Mouse (Mus musculus): ENCODE data around the gene Ugt1a6a.

The Ugt1a6a gene

DNA sequence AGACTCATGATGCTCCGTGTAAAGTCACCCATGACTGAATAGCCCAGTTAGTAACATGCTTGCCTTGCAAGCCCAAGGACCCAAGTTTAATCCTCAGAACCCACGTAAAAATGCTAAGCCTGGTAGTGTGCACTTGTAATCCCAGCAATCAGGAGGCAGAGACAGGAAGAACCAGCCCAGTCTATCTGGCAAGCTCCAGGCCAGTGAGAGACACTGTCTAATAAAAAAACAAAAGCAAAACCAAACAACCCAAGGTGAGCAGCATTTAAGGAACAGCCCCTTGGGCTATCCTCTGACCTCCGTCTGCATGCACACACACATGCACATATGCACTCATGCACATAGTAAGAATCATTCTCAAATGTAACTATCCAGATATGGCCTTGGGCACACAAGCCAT lies 95.0 kb downstream of the Ugt1a6a start:
- no peak for DNase-seq (ENCODE audit: low read depth)

DNA sequence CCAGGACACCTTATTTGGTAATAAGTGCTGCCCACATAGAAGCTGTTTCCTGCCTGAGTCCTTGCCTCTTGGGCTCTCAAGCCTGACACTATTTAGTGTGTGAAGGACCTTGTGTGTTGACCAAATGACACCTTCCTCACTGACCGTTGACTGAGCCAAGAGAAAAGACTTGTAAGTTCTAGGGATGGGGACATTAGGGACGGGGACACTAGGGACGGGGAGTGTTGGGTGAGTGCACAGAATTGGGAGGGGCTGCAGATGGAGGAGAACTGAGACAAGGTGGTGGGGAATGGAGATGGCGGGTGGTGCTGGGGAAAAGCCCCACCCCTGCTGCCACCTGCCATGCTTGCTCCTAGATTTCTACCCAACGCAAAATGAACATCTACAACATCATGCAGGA lies 95.4 kb downstream of the Ugt1a6a start:
- no peak for DNase-seq (ENCODE audit: low read depth)

DNA sequence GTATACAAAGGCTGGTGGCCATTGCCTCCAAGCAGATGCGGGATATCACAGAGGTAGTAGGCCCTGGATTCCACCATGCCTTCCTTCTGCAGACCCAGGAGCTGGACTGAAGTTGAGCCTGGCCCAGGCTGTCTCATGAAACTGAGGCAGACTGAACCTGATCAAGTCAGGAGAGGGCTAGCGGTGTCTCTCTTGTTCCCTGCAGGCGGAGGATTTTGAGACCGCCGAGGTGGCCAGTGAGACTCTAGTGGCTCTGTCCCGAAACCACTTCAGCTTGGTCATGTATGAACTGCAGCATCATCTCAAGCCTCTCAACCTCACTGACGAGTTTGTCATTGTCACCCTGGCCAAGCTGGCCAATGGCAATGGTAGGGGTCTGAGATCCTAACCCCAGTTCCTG lies 95.8 kb downstream of the Ugt1a6a start:
- DNase-seq (ENCODE audit: low read depth) = no peak

DNA sequence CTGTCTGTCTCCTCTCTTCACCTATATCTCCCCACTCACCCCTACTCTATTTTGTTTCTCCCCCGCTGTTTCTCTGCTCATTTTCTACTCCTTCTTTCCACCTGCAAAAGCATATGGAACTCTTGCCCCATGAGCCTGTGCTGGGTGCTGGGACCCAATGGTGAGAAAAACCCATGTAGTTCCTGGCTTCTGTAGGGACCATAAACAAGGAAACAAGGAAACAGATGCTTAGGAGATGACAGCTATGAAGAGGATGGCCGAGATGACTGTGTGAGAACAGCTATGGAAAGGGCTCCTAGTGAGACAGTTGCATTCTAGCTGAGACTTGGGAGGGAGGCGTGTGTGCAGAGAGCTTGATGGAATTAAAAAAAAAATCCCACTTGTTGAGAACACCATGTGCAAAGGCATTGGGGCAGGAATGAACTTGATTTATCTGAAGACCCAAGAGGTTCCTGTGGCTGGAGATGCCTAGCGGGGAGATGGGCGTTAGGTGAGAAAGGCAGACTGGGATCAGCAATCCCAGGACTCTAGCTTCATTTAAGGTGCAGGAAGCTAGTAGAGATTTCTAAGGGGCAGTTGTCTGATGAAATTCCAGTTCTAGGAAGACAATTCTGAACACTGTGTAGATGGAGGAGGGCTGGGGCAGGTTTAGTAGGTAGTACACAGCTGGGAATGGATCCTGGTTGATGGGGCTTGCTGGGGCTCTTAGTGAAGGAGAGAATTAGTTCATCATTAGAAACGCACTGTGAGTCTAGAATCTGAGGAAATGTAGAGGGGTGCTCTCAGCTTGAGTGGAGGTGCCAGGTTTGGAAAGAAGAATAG lies 96.6 kb downstream of the Ugt1a6a start:
- DNase-seq (ENCODE audit: low read depth) = no peak

DNA sequence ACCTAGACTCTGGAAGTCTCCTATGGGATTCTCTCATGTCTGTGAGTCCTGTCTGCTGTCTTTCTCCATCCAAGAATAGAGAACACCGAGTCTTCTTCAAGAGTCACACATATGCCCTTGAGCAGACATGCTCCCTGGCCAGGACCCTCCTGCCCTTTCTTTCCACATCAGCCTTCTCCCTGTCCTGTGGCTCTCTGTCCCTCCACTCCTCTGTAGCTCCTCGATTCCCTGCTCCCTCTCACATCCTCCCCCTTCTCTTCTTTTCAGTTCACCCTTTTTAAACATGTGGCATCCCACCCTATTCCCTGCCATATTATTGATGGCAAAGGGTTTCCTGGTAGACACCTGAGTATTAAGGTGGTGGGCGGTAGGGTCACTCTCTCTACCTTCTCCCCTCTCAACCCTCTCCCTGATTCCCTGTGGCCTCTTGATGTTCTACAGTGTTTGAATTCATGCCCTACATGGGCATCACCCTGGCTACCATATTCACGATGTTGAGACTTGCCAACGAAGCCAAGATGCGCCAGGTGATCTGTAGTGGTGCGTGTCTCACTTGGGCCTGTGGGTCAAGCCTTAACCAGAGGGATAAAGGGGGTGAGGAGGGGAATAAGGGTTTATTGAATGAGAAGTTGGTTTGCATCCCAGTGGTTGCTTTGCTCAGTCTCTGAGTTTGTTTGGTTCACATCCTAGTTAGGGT lies 97.3 kb downstream of the Ugt1a6a start:
- no peak for DNase-seq (ENCODE audit: low read depth)

DNA sequence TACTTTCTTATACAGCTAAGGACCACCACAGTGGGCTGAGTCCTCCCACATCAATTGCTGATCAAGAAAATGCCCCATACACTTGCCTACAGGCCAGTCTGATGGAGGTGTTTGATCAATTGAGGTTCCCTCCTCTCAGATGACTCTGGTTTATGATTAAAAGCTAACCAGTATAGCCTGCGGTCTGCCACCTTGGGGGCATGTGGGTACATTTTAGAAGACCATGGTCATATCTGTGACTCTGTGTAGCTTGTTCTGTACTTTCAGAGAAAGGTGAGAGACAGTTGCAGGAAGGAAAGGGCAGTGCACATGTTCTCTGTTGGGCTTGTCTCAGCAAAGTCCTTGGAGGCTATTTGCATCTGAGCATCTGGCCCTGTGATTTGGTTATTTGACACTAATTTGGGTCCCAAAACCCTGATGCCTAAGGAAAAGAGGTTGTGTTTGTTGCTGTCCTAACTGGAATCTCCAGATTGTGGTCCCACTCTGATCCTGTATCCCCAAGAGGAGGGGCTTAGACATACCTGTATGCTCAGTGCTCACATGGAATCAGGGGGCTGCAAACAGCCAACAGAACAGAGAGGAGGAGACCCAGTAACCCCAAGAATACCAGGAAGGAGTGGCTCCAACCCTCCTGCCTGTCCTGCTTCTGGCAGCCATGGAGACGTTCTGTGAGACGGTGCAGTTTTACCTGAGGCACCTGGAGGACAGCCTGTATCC lies 98.2 kb downstream of the Ugt1a6a start:
- DNase-seq (ENCODE audit: low read depth) = no peak

DNA sequence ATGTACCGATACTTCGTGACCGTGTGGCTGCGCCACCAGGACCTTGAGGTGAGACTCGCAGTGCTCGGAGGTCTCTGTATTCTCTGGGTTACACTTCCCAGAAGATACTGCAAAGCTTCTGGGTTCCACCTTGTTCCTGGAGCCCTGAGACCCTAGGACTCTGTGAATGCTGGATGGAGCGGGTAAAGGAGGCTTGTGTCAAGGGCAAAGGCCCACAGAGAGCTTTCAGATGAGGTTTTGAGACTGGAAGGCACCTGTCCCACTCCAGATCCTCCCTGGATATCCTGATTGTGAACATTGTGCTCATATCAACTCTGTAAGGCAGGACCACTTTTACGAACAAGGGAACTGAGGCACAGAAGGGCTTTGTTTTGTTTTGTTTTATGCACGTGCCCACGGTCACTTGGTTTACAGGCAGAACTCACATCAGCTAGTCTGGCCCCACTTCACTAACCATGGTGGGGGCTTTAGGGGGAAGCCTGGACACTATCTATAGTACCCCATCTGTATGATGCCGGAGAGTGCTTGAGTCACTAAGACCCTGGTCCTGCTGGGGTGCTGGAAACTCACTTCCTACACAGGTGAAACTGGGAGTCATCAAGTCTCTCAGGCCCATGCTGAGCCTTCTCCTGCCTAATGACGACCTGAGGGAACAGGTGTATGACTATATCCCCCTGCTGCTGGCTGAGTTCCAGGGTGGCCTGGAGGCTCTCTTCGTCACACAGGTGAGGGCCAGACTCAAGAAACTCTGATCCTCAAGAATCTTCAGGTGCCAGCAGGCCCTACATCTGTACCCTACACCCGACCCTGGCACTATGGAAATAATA lies 99.0 kb downstream of the Ugt1a6a start:
- no peak for DNase-seq (ENCODE audit: low read depth)

DNA sequence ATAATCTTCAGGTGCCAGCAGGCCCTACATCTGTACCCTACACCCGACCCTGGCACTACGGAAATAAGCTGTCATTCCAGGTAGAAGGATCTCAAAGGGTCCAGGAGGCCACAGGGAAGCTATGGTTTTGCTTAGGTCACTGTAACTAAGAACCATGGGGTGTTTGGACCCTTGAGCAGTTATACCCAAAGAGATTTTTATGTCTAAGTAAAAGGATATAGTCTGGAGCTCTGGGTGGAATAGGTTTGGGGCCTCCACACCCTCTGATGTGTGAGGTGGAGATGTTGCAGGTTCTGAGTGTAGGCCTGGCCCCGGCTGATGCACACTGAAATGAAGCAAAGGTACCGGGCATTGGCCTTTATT lies 99.6 kb downstream of the Ugt1a6a start:
- no peak for DNase-seq (ENCODE audit: low read depth)

DNA sequence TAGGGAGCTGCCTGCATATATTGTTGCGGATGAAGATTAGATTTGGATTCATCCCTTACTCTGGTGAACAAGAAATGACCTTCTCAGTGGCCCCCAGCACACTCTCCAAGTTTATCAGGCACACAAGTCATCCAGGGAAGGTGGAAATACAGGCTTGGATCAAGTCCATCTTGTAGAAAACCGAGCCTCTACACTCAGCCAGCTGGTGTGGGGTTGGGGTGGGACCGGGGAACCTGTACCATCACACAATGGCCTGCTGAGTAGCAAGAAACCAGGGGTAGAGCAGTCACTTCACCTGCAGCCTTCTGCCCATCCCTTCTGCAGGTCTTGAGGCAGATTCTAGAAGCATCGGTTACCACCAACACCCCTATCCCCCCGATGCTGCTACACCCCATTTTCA lies 100.0 kb downstream of the Ugt1a6a start:
- no peak for DNase-seq (ENCODE audit: low read depth)

DNA sequence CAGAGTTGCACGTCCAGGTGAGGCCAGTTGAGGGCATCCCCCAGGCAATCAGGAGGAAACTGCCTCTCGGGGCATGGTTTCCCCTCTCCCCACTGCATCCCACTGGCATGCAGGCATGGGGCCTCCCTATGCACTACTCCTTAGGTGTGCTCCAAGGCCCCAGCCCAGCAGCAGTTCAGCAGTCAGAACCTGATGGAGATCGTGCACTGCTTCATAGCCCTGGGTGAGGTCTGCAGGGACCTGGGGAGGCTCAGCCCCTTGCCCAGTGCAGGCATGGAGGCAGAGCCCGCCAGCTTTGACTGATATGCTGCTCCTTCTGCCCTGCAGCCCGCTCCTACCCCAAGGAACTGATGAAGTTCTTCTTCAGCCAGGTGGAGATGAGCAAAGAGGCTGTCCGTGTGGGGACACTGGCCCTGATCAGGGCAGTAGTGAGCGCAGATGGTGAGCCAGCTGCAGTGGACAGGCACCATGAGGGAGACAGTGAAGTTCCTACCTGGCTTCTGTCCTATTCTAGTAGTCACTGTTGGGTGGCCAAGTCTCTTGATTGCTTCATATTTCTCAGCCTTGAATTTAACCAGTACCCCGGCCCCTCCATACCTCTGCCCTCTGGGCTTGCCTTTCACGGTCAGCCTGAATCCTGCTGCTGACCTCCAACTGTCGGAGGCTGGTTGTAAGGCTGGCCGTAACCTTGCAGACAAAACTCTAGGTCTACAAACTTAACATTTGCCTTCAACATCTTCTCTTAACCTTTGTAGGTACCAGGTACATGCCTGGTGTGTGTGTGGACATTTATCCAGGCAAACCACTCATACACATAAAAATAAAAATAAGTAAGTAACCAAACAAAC lies 100.7 kb downstream of the Ugt1a6a start:
- DNase-seq (ENCODE audit: low read depth) = no peak

DNA sequence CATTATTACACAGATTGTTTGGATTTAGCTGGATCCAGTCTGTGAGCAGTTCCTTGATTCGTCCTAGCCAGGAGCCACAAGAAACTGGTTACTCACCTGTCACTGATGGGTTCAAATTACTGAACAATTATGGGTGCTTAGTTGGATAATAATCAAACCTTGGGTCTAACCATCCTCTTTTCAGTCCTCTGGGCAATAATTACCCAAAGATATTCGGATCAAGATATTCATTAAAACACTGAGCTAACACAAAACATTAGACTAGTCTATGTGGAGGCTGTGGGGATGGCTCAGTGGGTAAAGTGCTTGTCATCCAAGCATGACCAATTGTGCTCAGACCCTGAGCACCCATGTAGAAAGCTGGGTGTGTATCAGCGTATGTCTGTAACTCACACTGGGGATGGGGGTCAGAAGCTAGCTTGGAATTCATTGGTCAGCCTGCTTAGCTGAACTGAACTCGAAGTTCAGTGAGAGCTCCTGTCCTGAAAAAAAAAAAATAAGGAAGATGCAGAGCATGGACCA lies 101.3 kb downstream of the Ugt1a6a start:
- DNase-seq (ENCODE audit: low read depth) = no peak

DNA sequence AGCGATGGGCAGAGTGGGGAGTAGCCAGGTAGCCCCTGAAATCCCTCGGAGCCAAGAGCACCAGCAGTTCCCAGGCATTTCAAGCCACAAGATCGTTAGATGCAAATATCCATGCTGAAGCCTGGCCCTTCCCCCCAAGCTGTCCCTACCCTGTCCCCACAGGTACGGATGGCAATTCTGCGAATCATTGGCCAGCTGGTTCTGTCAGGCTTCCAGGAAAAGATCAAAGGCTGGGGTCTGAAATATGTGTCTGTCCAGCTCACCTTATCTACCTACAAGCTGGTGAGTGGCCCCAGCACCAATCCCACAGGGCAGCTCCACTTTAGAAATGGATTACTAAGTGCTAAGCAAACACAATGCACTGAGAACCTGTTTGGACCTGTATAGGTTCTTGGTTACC lies 102.7 kb downstream of the Ugt1a6a start:
- DNase-seq (ENCODE audit: low read depth) = no peak

DNA sequence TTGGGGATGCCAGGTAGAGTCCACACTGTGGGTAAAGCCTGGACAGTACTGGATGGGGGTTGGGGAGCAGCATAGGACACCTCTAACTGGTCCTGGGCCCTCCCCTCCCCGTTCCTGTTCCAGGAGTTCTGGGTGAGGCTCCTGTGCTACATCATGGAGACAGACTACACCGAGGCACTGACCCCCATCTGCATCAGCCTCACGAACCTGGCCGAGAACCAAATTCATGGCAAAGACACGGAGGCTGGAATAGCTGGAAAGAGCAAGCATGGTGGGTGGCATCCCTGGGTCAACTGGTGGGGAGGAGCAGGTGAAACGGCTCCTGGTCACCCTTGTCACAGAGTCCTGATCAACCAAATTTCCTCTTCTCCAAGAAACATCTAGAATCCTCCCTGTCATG lies 104.2 kb downstream of the Ugt1a6a start:
- no peak for DNase-seq (ENCODE audit: low read depth)

DNA sequence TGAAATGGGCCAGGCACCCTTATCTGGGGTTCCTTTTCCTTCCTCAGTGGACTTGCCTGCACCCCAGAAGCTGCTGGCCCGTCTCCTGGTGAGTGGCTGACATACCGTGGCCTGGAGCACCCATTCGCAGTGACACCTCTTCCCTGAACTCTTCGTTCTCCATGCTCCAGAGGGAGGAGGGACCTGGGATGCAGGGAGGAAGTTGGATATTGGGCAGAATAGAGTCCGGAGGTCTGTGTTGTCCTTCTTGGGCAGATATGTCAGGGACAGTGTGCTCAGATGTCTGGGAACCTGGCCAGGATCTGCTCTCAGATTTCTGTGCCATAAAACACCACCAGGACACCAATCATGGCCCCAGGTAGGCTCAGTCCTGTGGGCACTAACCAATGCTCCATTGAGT lies 105.5 kb downstream of the Ugt1a6a start:
- DNase-seq (ENCODE audit: low read depth) = no peak

DNA sequence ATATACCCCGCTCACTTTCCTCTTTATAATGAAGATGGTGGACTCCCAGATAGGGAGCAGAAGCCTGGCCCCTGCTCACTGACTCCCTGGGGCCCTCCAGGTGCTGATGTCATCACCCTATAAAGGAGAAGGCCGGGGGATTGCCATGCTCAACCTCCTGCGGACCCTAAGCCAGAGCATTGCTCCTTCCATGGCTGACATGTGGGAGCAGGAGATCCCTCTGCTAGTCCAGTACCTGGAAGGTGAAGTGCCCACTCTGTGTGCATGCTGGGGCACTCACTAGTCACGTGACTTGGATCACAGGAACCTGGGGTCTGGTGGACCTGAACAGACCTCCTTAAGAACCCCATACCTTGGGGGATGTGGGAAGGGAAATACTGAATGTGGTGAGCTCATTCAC lies 106.0 kb downstream of the Ugt1a6a start:
- no peak for DNase-seq (ENCODE audit: low read depth)

DNA sequence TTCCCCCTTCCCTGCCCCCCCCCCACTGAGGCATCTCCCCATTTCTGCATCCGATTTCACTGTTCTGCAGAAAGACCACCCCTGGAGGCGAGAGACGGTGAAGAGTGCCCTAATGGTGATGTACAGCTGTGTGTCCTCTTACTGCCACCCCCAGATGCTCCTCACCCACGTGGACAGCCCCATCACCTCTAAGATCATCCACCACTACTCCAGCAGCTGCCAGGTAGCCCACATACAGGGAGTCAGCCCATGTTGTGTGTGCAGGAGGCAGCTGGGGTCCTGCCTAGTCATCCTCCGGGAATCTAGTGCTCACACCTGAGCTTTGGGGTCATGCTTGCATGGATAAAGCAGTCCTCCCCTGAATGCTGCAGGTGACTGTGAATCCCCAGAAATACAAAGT lies 109.3 kb downstream of the Ugt1a6a start:
- DNase-seq (ENCODE audit: low read depth) = no peak

DNA sequence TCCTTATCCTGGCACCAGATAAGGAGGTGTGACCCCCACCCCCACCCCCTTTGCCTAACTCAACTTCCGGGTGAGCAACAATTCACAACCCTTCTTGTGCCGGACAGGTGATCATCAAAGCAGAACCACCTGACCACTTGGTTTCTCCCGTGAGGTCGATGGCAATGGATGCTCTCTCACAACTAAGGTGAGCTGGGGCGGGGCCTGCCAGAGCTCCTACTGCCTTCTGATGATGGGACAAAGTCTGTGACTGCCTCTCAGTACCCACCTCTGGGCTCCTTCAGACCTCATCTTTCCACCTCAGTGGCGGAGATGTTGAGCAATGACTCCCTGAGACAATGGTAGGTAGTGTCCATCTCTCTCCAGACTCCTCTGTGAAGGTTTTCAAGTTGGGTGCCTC lies 111.3 kb downstream of the Ugt1a6a start:
- DNase-seq (ENCODE audit: low read depth) = no peak

DNA sequence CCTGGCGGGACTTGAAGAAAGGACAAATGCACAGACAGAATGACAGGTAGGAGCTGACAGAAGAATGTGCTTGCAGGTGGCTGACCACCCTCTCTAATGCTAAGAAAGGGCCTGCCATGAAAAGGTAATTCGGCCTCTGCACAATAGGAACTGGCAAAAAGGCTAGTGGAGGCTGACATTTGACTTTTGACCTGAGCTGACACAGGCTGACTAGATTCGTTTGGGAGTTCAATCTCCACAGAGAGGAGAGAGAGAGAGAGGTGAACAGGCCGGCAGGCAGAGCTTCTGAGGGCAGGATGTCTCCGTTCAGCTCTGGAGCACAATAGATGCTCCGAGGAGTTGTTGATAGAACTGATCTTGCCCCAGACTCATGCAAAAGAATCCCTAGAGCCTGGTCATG lies 111.8 kb downstream of the Ugt1a6a start:
- DNase-seq (ENCODE audit: low read depth) = no peak

DNA sequence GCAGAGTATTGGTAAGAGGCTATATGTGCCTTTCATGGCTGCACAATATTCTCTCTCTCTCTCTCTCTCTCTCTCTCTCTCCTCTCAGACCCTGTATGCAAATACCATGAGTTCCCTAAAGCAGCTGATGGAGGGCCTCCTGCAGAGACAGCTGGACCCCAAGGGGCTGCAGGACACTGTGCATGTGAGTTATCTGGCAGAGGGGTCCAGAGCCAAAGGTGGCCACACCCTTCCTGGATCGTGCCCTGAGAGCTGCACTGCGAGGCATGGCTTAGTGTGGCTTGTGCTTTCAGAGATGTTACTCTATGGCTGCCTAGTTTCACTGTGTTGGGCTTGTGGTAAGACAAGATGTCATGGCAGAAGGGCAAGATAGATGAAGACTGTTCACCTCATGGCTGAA lies 113.1 kb downstream of the Ugt1a6a start:
- no peak for DNase-seq (ENCODE audit: low read depth)

DNA sequence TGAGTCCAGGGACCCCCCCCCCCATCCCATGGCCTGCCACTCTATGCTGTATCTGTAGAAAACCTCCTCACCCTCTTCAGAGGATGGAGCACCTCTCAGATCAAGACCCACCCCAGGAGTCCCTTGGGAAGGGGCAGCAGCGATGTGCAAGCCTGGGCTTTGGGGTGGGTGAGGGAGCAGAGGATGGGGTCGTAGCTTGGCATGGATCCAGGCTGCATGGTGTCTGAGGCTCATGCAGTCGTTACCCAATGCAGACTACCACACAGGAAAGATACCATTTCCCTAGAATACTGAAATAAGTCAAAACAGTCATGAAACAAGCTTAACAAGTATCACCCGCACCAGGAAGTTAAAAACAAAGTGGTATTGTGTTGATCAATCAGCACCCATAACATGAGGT lies 114.0 kb downstream of the Ugt1a6a start:
- no peak for DNase-seq (ENCODE audit: low read depth)

DNA sequence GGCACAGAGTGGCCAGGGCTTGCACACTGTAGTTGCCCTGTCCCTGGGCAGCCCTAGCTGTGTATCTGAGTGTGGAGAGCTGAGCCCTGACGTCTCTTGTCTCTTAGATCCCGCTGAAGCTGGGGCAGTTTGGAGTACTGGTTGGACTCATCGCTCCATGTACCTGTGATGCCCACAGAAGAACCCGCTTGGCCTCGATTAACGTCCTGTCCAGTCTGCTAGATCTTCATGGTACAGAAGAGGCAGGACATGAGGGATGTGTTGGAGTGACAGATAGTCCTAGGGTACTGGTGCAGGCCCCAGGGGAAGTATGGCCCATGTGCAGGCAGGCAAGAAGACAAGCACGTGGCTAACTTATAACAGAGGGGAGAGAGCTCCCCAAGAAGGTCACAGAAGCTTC lies 115.0 kb downstream of the Ugt1a6a start:
- no peak for DNase-seq (ENCODE audit: low read depth)
